Mouse (Mus musculus) E14TG2a.4 (cell line): Measurements from ENCODE around the gene Mms19.

Experiments used
- CTCF ChIP-seq: conservative IDR thresholded peaks from 2 replicates; pipeline ENCODE4 v1.5.1; 2014; ENCODE audit warnings: low read length
- POU5F1 ChIP-seq: IDR thresholded peaks from 2 replicates; pipeline ENCODE4 v1.6.1; 2014; ENCODE audit warnings: low read length, borderline replicate concordance

GRCm38 (mm10) chr19:41908736-41909135 is 72.2 kb downstream of the Mms19 start:
- TF ChIP-seq CTCF = no peak
- TF ChIP-seq POU5F1 = no peak
